Mouse (Mus musculus) stomach, embryonic 14.5 days (tissue): ENCODE data around the gene Itgb5. TPM values are rescaled to one million over a fixed set of nuclear protein-coding genes. Genes with fewer than 3 reads are reported as not detected.
A peak's percentile ranks its signal among the peaks of the same experiment; 100 is the strongest.

Experiments
- ATAC-seq: fragments of 200-750 bp; cut with Nextera tagmentation; 2 replicates; pipeline ENCODE4 v1.8.0; 2017; ENCODE audit warnings: low read depth, moderate TSS enrichment; ENCODE audit not compliant: insufficient number of reproducible peaks, insufficient read depth, low FRiP score
- H3K27ac ChIP-seq: fragments of 300-500 bp; sonication (generic); 2 replicates; pipeline ENCODE4 v1.5.1; 2014; ENCODE audit warnings: mild to moderate bottlenecking, low read length, moderate library complexity, mixed read lengths
- H3K27me3 ChIP-seq: fragments of 300-500 bp; sonication (generic); 2 replicates; pipeline ENCODE4 v1.6.1; 2014; ENCODE audit warnings: low read length, control low read depth, mixed read lengths; ENCODE audit not compliant: control insufficient read depth, insufficient read depth
- H3K36me3 ChIP-seq: fragments of 300-500 bp; sonication (generic); 2 replicates; pipeline ENCODE4 v1.6.1; 2014; ENCODE audit warnings: mild to moderate bottlenecking, control low read depth, low read length, moderate library complexity, mixed read lengths; ENCODE audit not compliant: control insufficient read depth, insufficient read depth
- H3K4me1 ChIP-seq: fragments of 300-500 bp; sonication (generic); 2 replicates; pipeline ENCODE4 v1.6.1; 2014; ENCODE audit warnings: low read length, control low read depth, mixed read lengths; ENCODE audit not compliant: control insufficient read depth, insufficient read depth
- H3K4me2 ChIP-seq: fragments of 300-500 bp; sonication (generic); replicated peaks from 2 replicates; pipeline ENCODE4 v1.6.1; 2014; ENCODE audit warnings: low read depth, low read length, control low read depth
- H3K4me3 ChIP-seq: fragments of 300-500 bp; sonication (generic); 2 replicates; pipeline ENCODE4 v1.5.1; 2014; ENCODE audit warnings: low read depth, low read length, control low read depth
- H3K9ac ChIP-seq: fragments of 300-500 bp; sonication (generic); replicated peaks from 2 replicates; pipeline ENCODE4 v1.6.1; 2014; ENCODE audit warnings: low read depth, mild to moderate bottlenecking, control low read depth, low read length, moderate library complexity, mixed read lengths
- H3K9me3 ChIP-seq: fragments of 300-500 bp; sonication (generic); 2 replicates; pipeline ENCODE4 v1.6.1; 2016; ENCODE audit warnings: low read depth, low read length, control low read depth; ENCODE audit not compliant: control insufficient read depth
- WGBS: fragments of 180-500 bp; shearing (Covaris S2); extraction: QIAGEN DNeasy Blood & Tissue Kit; methylation state at CpG from one replicate; pipeline ENCODE4 v1.1.7; 2014; 5-methylcytosine and 5-hydroxymethylcytosine counted together
- polyA plus RNA-seq: library from polyadenylated mRNA; unstranded; fragments of >200 nt; fragmentation: Nextera tagmentation; extraction: Ambion mirVana; gene quantifications from 2 replicates; pipeline ENCODE4 v1.2.1, GENCODE M21; 2014

Gene Itgb5
- polyA plus RNA-seq, 1 experiment from 2014 or later = 37.2 TPM

DNA sequence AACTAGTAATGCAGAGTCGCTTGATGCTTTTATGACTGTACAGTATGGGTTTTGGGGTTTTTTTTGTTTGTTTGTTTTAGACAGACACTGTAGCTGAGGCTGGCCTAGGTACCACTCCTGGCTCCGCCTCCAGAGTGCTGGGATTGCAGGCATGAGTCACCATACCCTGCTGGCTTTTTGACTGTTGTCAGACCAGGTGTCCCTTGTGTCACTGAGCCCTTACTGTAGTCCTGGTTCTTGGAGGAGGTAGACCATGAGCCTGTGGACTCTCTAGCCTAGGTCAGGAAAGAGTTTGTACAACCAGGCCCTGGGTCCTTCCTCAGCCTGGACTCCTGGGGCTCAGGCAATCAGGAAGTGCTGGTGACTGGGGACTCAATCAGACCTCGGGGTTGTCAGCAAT, 7.7 kb downstream of the Itgb5 start:
- no peak for ATAC-seq
- H3K4me2 ChIP-seq = no peak overlapping the region

DNA sequence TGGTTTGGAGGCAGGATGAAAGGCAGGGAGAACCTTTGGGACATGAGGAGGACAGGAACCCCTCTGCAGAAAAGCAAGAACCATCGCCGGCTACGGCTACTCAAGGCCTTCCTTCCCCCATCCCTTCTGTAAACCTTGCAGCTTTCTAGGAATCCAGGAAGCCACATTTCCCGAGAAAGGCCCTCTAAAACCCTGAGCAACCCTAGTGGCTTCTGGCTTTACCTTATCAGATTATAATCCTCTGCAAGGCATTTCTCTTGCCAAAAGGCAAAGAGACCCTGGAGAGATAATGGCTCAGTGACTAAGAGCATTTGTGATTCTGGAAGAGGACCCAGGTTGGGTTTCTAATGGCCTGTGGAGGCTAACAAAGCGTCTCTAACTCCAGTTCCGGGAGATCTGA, 11.2 kb downstream of the Itgb5 start:
- Histone ChIP-seq H3K27ac (no peak overlapping the region), H3K9ac (no peak overlapping the region), H3K36me3 (no peaks in the 10 kb centered on the region), H3K4me1 (peaks cover 10% of the 10 kb centered on the region; the same call in 1 of the 2 replicates), H3K9me3 (no peaks in the 10 kb centered on the region), H3K27me3 (no peaks in the 10 kb centered on the region), H3K4me2 (no peak overlapping the region), H3K4me3 (no peak overlapping the region)
- no peak for ATAC-seq
- 68% methylated on average over 6 of the region's 6 CpGs for WGBS

More for the DNA sequence above, 7.7 kb downstream of the Itgb5 start:
- H3K4me1 ChIP-seq = peaks cover 33% of the 10 kb centered on the region
- peak overlapping the region; percentile 39; the same call in 1 of the 2 replicates for H3K27ac ChIP-seq
- H3K9me3 ChIP-seq = no peaks in the 10 kb centered on the region
- no peak overlapping the region for H3K4me3 ChIP-seq
- no peak overlapping the region for H3K9ac ChIP-seq
- H3K27me3 ChIP-seq = no peaks in the 10 kb centered on the region
- H3K36me3 ChIP-seq = no peaks in the 10 kb centered on the region
- WGBS = 75% methylated on average over 3 of the region's 3 CpGs

- no peak for ATAC-seq
- no peak overlapping the region for H3K27ac ChIP-seq
- peaks cover 8% of the 10 kb centered on the region; the same call in 1 of the 2 replicates for H3K4me1 ChIP-seq
- H3K4me3 ChIP-seq = no peak overlapping the region
- 78% methylated on average over 12 of the region's 12 CpGs for WGBS
- H3K36me3 ChIP-seq = peaks cover 9% of the 10 kb centered on the region
- H3K9me3 ChIP-seq = no peaks in the 10 kb centered on the region; the same call in 1 of the 2 replicates
- no peak overlapping the region for H3K9ac ChIP-seq
- no peaks in the 10 kb centered on the region for H3K27me3 ChIP-seq
- no peak overlapping the region for H3K4me2 ChIP-seq
These were observed 12.8 kb downstream of the Itgb5 start for GRCm38 (mm10) chr16:33842081-33842880.

GRCm38 (mm10) chr16:33844150-33844611, 14.7 kb downstream of the Itgb5 start:
- H3K27ac ChIP-seq = no peak overlapping the region
- peaks cover 6% of the 10 kb centered on the region; the same call in 1 of the 2 replicates for H3K4me1 ChIP-seq
- H3K9ac ChIP-seq = no peak overlapping the region
- no peak overlapping the region for H3K4me3 ChIP-seq
- no peak overlapping the region for H3K4me2 ChIP-seq
- peaks cover 9% of the 10 kb centered on the region for H3K36me3 ChIP-seq
- no peak for ATAC-seq
- 65% methylated on average over 4 of the region's 4 CpGs for WGBS
- no peaks in the 10 kb centered on the region; the same call in 1 of the 2 replicates for H3K9me3 ChIP-seq
- H3K27me3 ChIP-seq = no peaks in the 10 kb centered on the region

GRCm38 (mm10) chr16:33844866-33845265, 15.4 kb downstream of the Itgb5 start:
- Histone ChIP-seq H3K4me2 (no peak overlapping the region), H3K9me3 (no peaks in the 10 kb centered on the region; the same call in 1 of the 2 replicates), H3K27me3 (no peaks in the 10 kb centered on the region), H3K4me1 (peaks cover 6% of the 10 kb centered on the region; the same call in 1 of the 2 replicates), H3K4me3 (no peak overlapping the region), H3K27ac (no peak overlapping the region), H3K9ac (no peak overlapping the region), H3K36me3 (peaks cover 9% of the 10 kb centered on the region)
- no peak for ATAC-seq
- 75% methylated on average over 6 of the region's 6 CpGs for WGBS

DNA sequence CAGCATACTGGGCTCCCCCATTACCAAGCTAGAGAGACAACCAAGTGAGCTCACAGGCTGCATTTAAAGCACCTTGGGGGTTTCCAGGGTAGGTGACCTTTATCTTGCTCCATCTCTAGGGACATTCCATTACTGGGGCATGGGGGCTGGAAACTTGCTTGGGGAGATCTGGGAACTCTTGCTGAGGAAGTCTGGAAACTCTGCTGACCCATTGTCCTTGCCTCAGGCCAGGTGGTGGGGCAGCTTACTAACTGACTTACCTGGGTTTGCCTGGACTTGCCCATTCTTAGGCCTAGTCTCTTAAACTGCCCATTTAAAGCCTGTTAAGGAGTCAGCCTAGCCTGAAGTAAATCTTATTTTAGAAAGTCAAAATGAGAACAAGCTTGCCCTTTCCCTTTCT, 23.8 kb downstream of the Itgb5 start:
- Histone ChIP-seq H3K4me2 (no peak overlapping the region), H3K27me3 (no peaks in the 10 kb centered on the region), H3K9me3 (no peaks in the 10 kb centered on the region), H3K4me1 (no peaks in the 10 kb centered on the region), H3K4me3 (no peak overlapping the region), H3K36me3 (no peaks in the 10 kb centered on the region), H3K27ac (no peak overlapping the region), H3K9ac (no peak overlapping the region)
- no peak for ATAC-seq

DNA sequence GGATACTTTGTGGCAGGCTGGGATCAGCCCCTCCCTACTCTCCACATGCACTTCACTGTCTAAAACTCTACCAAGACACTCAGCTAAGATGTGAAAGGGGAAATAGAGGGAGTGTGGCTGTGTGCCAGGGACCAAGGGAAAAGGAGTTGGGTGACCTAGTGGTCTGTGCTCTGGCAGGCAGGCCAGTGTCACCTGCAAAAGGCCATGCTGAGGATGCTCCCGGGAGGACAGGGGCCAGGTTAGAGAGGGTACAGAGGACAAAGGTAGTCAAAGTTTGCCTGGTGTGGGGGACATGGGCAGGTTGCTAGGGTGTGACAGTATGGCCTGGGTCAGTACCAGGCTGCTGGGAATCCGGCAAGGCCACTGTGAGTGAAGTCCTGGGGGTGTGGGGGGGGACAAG, 29.3 kb downstream of the Itgb5 start:
- no peaks in the 10 kb centered on the region for H3K4me1 ChIP-seq
- no peak overlapping the region for H3K4me3 ChIP-seq
- H3K9ac ChIP-seq = no peak overlapping the region
- WGBS = 80% methylated on average over 2 of the region's 2 CpGs
- H3K4me2 ChIP-seq = no peak overlapping the region
- H3K27me3 ChIP-seq = no peaks in the 10 kb centered on the region
- ATAC-seq = no peak
- H3K27ac ChIP-seq = no peak overlapping the region
- no peaks in the 10 kb centered on the region for H3K9me3 ChIP-seq
- no peaks in the 10 kb centered on the region for H3K36me3 ChIP-seq

DNA sequence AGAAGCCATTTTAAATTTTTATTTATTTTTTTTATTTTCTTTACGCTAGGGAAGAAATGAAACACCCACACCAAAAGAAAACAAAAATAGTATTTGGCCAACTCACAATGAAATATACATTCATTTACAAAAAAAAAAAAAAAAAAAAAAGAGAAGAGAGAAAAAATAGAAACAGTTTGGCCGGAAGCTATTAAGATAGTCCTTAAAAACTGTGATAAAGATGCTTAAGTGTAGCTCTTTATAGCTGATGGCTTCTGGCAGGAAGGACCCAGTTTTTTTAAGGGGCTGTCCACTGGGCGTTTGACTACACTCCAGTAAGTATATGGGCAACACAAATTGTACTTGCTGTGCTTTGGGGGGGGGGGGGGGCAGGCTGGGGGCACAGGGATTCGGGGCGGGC, 29.9 kb downstream of the Itgb5 start:
- no peak for ATAC-seq
- WGBS = 63% methylated on average over 5 of the region's 5 CpGs
- Histone ChIP-seq H3K4me1 (no peaks in the 10 kb centered on the region), H3K9me3 (no peaks in the 10 kb centered on the region), H3K36me3 (no peaks in the 10 kb centered on the region), H3K9ac (no peak overlapping the region), H3K4me2 (no peak overlapping the region), H3K27ac (no peak overlapping the region), H3K4me3 (no peak overlapping the region), H3K27me3 (no peaks in the 10 kb centered on the region)
